Mouse (Mus musculus) lung, embryonic 15.5 days (tissue): Measurements from ENCODE around the gene Med24. TPM values are rescaled to one million over a fixed set of nuclear protein-coding genes. Genes with fewer than 3 reads are reported as not detected.

Experiments
- ATAC-seq: fragments of 200-750 bp; cut with Nextera tagmentation; 2 replicates; pipeline ENCODE4 v1.8.0; 2017; ENCODE audit warnings: moderate number of reproducible peaks, borderline replicate concordance; ENCODE audit not compliant: low FRiP score, low TSS enrichment; ENCODE audit errors: extremely low read depth
- H3K27ac ChIP-seq: fragments of 300-500 bp; sonication (generic); 2 replicates; pipeline ENCODE4 v1.5.1; 2015; ENCODE audit warnings: moderate library complexity, mild to moderate bottlenecking, inconsistent platforms
- H3K27me3 ChIP-seq: fragments of 300-500 bp; sonication (generic); 2 replicates; pipeline ENCODE4 v1.6.1; 2015; ENCODE audit warnings: inconsistent platforms
- H3K36me3 ChIP-seq: fragments of 300-500 bp; sonication (generic); 2 replicates; pipeline ENCODE4 v1.6.1; 2015; ENCODE audit warnings: inconsistent platforms
- H3K4me1 ChIP-seq: fragments of 300-500 bp; sonication (generic); 2 replicates; pipeline ENCODE4 v1.6.1; 2015; ENCODE audit warnings: inconsistent platforms
- H3K4me2 ChIP-seq: fragments of 300-500 bp; sonication (generic); 2 replicates; pipeline ENCODE4 v1.6.1; 2015; ENCODE audit warnings: inconsistent platforms, mild to moderate bottlenecking, moderate library complexity
- H3K4me3 ChIP-seq: fragments of 300-500 bp; sonication (generic); 2 replicates; pipeline ENCODE4 v1.5.1; 2015; ENCODE audit warnings: mild to moderate bottlenecking, inconsistent platforms
- H3K9ac ChIP-seq: fragments of 300-500 bp; sonication (generic); 2 replicates; pipeline ENCODE4 v1.6.1; 2015; ENCODE audit warnings: inconsistent platforms
- H3K9me3 ChIP-seq: fragments of 300-500 bp; sonication (generic); 2 replicates; pipeline ENCODE4 v1.6.1; 2016; ENCODE audit warnings: inconsistent platforms
- WGBS: fragments of 180-500 bp; shearing (Covaris S2); methylation state at CpG from one replicate; pipeline ENCODE4 v1.1.7; 2015; 5-methylcytosine and 5-hydroxymethylcytosine counted together
- polyA plus RNA-seq: library from polyadenylated mRNA; unstranded; fragments of >200 nt; fragmentation: Nextera tagmentation; extraction: Ambion mirVana; gene quantifications from 2 replicates; pipeline ENCODE4 v1.2.1, GENCODE M21; 2015

Gene Med24
- 51.9 and 53.0 TPM in 2 replicates for polyA plus RNA-seq

- peak; percentile 83; the same call in 1 of the 2 replicates for ATAC-seq
- WGBS, result under 1% methylated on average over 16 of the region's 16 CpGs
- peak within 1 kb of the TSS; percentile 30 for H3K27ac ChIP-seq
Measured at GRCm38 (mm10) chr11:98729119-98729588, at the start of gene Med24. Gene Med24, minus strand, starts transcription at chr11:98729435.

GRCm38 (mm10) chr11:98777888-98778287 is 48.7 kb upstream of the Med24 start:
- Histone ChIP-seq H3K27ac (peak overlapping the region; percentile 95), H3K4me2 (no peak overlapping the region), H3K4me3 (no peak overlapping the region), H3K9me3 (no peaks in the 10 kb centered on the region), H3K9ac (no peak overlapping the region), H3K27me3 (no peaks in the 10 kb centered on the region), H3K4me1 (peaks cover 68% of the 10 kb centered on the region), H3K36me3 (no peaks in the 10 kb centered on the region)
- ATAC-seq, result no peak

More at GRCm38 (mm10) chr11:98729119-98729588, at the start of gene Med24:
- Histone ChIP-seq H3K9me3 (0 out of 2 replicates have a peak, but pooled peaks cover 2% of the 10 kb centered on the region), H3K9ac (peak within 1 kb of the TSS; percentile 59), H3K4me2 (peak within 1 kb of the TSS; percentile 71), H3K36me3 (peaks cover 24% of the 10 kb centered on the region), H3K4me3 (peak within 1 kb of the TSS; percentile 54), H3K27me3 (no peaks in the 10 kb centered on the region), H3K4me1 (peaks cover 15% of the 10 kb centered on the region)

GRCm38 (mm10) chr11:98776843-98777590 is 47.8 kb upstream of the Med24 start:
- H3K9ac ChIP-seq, result peak overlapping the region; percentile 25; the same call in 1 of the 2 replicates
- WGBS, result 5% methylated on average over 9 of the region's 9 CpGs
- no peak for ATAC-seq
- peaks cover 68% of the 10 kb centered on the region for H3K4me1 ChIP-seq
- peak overlapping the region; percentile 87 for H3K4me2 ChIP-seq
- no peaks in the 10 kb centered on the region for H3K36me3 ChIP-seq
- peak overlapping the region; percentile 95 for H3K27ac ChIP-seq
- no peak overlapping the region for H3K4me3 ChIP-seq
- H3K9me3 ChIP-seq, result no peaks in the 10 kb centered on the region
- H3K27me3 ChIP-seq, result no peaks in the 10 kb centered on the region

- 26% methylated on average over 12 of the region's 12 CpGs for WGBS
- Histone ChIP-seq H3K9me3 (no peaks in the 10 kb centered on the region), H3K27ac (peak overlapping the region; percentile 95), H3K4me1 (peaks cover 68% of the 10 kb centered on the region), H3K4me3 (peak overlapping the region; percentile 36), H3K9ac (peak overlapping the region; percentile 15; the same call in 1 of the 2 replicates), H3K27me3 (no peaks in the 10 kb centered on the region), H3K4me2 (peak overlapping the region; percentile 87), H3K36me3 (no peaks in the 10 kb centered on the region)
- ATAC-seq, result no peak
Measured at GRCm38 (mm10) chr11:98776052-98776764, 47.0 kb upstream of the Med24 start.

- 2% methylated on average over 15 of the region's 15 CpGs for WGBS
- H3K4me1 ChIP-seq, result peaks cover 73% of the 10 kb centered on the region
- no peaks in the 10 kb centered on the region for H3K27me3 ChIP-seq
- peak; percentile 67 for ATAC-seq
- peak overlapping the region; percentile 87 for H3K4me2 ChIP-seq
- no peaks in the 10 kb centered on the region for H3K36me3 ChIP-seq
- no peaks in the 10 kb centered on the region for H3K9me3 ChIP-seq
- peak overlapping the region; percentile 95 for H3K27ac ChIP-seq
- H3K9ac ChIP-seq, result peak overlapping the region; percentile 28
- H3K4me3 ChIP-seq, result peak overlapping the region; percentile 36
Measured at GRCm38 (mm10) chr11:98775348-98776051, 46.3 kb upstream of the Med24 start.

- Histone ChIP-seq H3K4me3 (peak within 1 kb of the TSS; percentile 36), H3K36me3 (no peaks in the 10 kb centered on the region), H3K9me3 (no peaks in the 10 kb centered on the region), H3K4me1 (peaks cover 77% of the 10 kb centered on the region), H3K27ac (peak within 1 kb of the TSS; percentile 95), H3K9ac (peak within 1 kb of the TSS; percentile 28), H3K27me3 (no peaks in the 10 kb centered on the region), H3K4me2 (peak within 1 kb of the TSS; percentile 87)
- ATAC-seq, result no peak
- under 1% methylated on average over 22 of the region's 22 CpGs for WGBS
Measured at GRCm38 (mm10) chr11:98774582-98775347, 45.5 kb upstream of the Med24 start, which contains the start of gene Nr1d1. Gene Nr1d1, minus strand, starts transcription at chr11:98775333.

- 0 out of 2 replicates have a peak overlapping the region, but pooled peaks have one; percentile 28 for H3K9ac ChIP-seq
- ATAC-seq, result peak; percentile 84
- H3K36me3 ChIP-seq, result peaks cover 5% of the 10 kb centered on the region; the same call in 1 of the 2 replicates
- H3K4me3 ChIP-seq, result peak overlapping the region; percentile 36
- peak overlapping the region; percentile 87 for H3K4me2 ChIP-seq
- WGBS, result under 1% methylated on average over 34 of the region's 37 CpGs
- peaks cover 84% of the 10 kb centered on the region for H3K4me1 ChIP-seq
- no peaks in the 10 kb centered on the region for H3K9me3 ChIP-seq
- H3K27ac ChIP-seq, result peak overlapping the region; percentile 79
- no peaks in the 10 kb centered on the region for H3K27me3 ChIP-seq
Measured at GRCm38 (mm10) chr11:98773635-98774295, 44.5 kb upstream of the Med24 start.

- peaks cover 91% of the 10 kb centered on the region for H3K4me1 ChIP-seq
- H3K4me2 ChIP-seq, result peak overlapping the region; percentile 87
Measured at GRCm38 (mm10) chr11:98772667-98773171, 43.5 kb upstream of the Med24 start.

GRCm38 (mm10) chr11:98771844-98772525 is 42.8 kb upstream of the Med24 start:
- peak overlapping the region; percentile 79 for H3K27ac ChIP-seq
- no peaks in the 10 kb centered on the region for H3K9me3 ChIP-seq
- no peak overlapping the region for H3K4me3 ChIP-seq
- ATAC-seq, result no peak
- peaks cover 7% of the 10 kb centered on the region; the same call in 1 of the 2 replicates for H3K36me3 ChIP-seq
- H3K9ac ChIP-seq, result no peak overlapping the region
- peak overlapping the region; percentile 87 for H3K4me2 ChIP-seq
- H3K27me3 ChIP-seq, result no peaks in the 10 kb centered on the region
- WGBS, result 75% methylated on average over 11 of the region's 11 CpGs
- peaks cover 91% of the 10 kb centered on the region for H3K4me1 ChIP-seq

More at GRCm38 (mm10) chr11:98772667-98773171, 43.5 kb upstream of the Med24 start:
- H3K9me3 ChIP-seq, result no peaks in the 10 kb centered on the region
- peaks cover 7% of the 10 kb centered on the region; the same call in 1 of the 2 replicates for H3K36me3 ChIP-seq
- H3K27ac ChIP-seq, result peak overlapping the region; percentile 79
- WGBS, result 23% methylated on average over 8 of the region's 8 CpGs
- no peak overlapping the region for H3K4me3 ChIP-seq
- no peak for ATAC-seq
- H3K9ac ChIP-seq, result no peak overlapping the region
- H3K27me3 ChIP-seq, result no peaks in the 10 kb centered on the region

- 88% methylated on average over 18 of the region's 18 CpGs for WGBS
Measured at GRCm38 (mm10) chr11:98771131-98771530, 41.9 kb upstream of the Med24 start.

More at GRCm38 (mm10) chr11:98771131-98771530, 41.9 kb upstream of the Med24 start:
- ATAC-seq, result no peak
- H3K36me3 ChIP-seq, result peaks cover 7% of the 10 kb centered on the region; the same call in 1 of the 2 replicates
- H3K4me2 ChIP-seq, result no peak overlapping the region
- no peaks in the 10 kb centered on the region for H3K9me3 ChIP-seq
- peaks cover 91% of the 10 kb centered on the region for H3K4me1 ChIP-seq
- H3K4me3 ChIP-seq, result no peak overlapping the region
- H3K27me3 ChIP-seq, result no peaks in the 10 kb centered on the region
- H3K9ac ChIP-seq, result no peak overlapping the region
- peak overlapping the region; percentile 79; the same call in 1 of the 2 replicates for H3K27ac ChIP-seq
